Comparison of ENCODE assay signal across 10 mouse cellular contexts in genomic region chr17:31315046-31315792, GRCm38 (mm10). TPM values are rescaled to one million over a fixed set of nuclear protein-coding genes. Genes with fewer than 3 reads are reported as not detected.
A peak's percentile ranks its signal among the peaks of the same experiment; 100 is the strongest.
DNase-seq lines count a peak whose midpoint lies in the region; ATAC-seq and TF ChIP-seq lines count a peak whose summit lies in the region.
"Had no signal": no experiment of that assay in that cellular context is flagged by ENCODE, and none has a peak within 500 bp of the region (broad histone marks: within the 10 kb centered on the region; RNA-seq: fewer than 3 reads in every experiment).

No protein-coding gene starts in this region.

- no peak for TF ChIP-seq CTCF in intestine, postnatal 0 days (IDR thresholded peaks at IDR 0.05; ENCODE audit: low read depth)

- no peak overlapping the region for H3K4me2 ChIP-seq in neural tube, embryonic 11.5 days (ENCODE audit: low read depth)
- no peak overlapping the region for H3K4me2 ChIP-seq in intestine, postnatal 0 days (replicated peaks; ENCODE audit: low read depth)
- H3K4me2 ChIP-seq: neural tube, embryonic 12.5 days had no signal

- no peaks in the 10 kb centered on the region for H3K9me3 ChIP-seq in neural tube, embryonic 11.5 days (ENCODE audit: control insufficient read depth, low read length)
- H3K9me3 ChIP-seq in intestine, postnatal 0 days (ENCODE audit: control insufficient read depth), result no peaks in the 10 kb centered on the region
- H3K9me3 ChIP-seq: neural tube, embryonic 12.5 days had no signal

- intact Hi-C loops in gastrocnemius, postnatal 14 days (cut with DNase I; ENCODE audit: low total_unique reads), result no loop called here

- no peaks in the 10 kb centered on the region for H3K36me3 ChIP-seq in neural tube, embryonic 11.5 days (ENCODE audit: control insufficient read depth, insufficient read depth, low read length)
- H3K36me3 ChIP-seq in intestine, postnatal 0 days (ENCODE audit: control insufficient read depth, insufficient read depth), result peaks cover 10% of the 10 kb centered on the region; the same call in 1 of the 2 replicates

- H3K27me3 ChIP-seq in neural tube, embryonic 11.5 days (ENCODE audit: control insufficient read depth, insufficient read depth, low read length), result no peaks in the 10 kb centered on the region
- no peaks in the 10 kb centered on the region for H3K27me3 ChIP-seq in intestine, postnatal 0 days (replicated peaks; ENCODE audit: control insufficient read depth, insufficient read depth, low read length)
- H3K27me3 ChIP-seq: neural tube, embryonic 12.5 days had no signal

- H3K4me1 ChIP-seq in neural tube, embryonic 11.5 days (ENCODE audit: control insufficient read depth, insufficient read depth, low read length), result peaks cover 13% of the 10 kb centered on the region
- 0 out of 2 replicates have a peak, but pooled peaks cover 5% of the 10 kb centered on the region for H3K4me1 ChIP-seq in intestine, postnatal 0 days (replicated peaks; ENCODE audit: control insufficient read depth, insufficient read depth, low read length)

- H3K4me3 ChIP-seq in neural tube, embryonic 11.5 days (ENCODE audit: low read depth, low read length), result no peak overlapping the region
- no peak overlapping the region for H3K4me3 ChIP-seq in intestine, postnatal 0 days (ENCODE audit: low read depth, low read length)
- H3K4me3 ChIP-seq: neural tube, embryonic 12.5 days had no signal

- peak; percentile 59 for DNase-seq in adrenal gland, postnatal 14 days
- DNase-seq in adrenal gland, adult 18-20 months (ENCODE audit: low spot score in 2 of 2), result no peak
- DNase-seq in neural tube, embryonic 11.5 days (ENCODE audit: low spot score), result no peak
- DNase-seq in neural tube, embryonic 10.5 days (ENCODE audit: extremely low spot score, low spot score), result no peak
- DNase-seq in gastrocnemius, postnatal 14 days, result no peak
- no peak for DNase-seq in urinary bladder, postnatal 10 days (ENCODE audit: low spot score)
- DNase-seq in gastrocnemius, postnatal 4 days (ENCODE audit: low spot score in 2 of 2), result no peak

- 39% methylated on average over 13 of the region's 13 CpGs for WGBS in neural tube, embryonic 11.5 days
- WGBS in intestine, postnatal 0 days, result 41% methylated on average over 13 of the region's 13 CpGs

- 0 out of 2 replicates have a peak overlapping the region, but pooled peaks have one; percentile 8 for H3K27ac ChIP-seq in neural tube, embryonic 11.5 days (ENCODE audit: low read depth, low read length)
- no peak overlapping the region for H3K27ac ChIP-seq in intestine, postnatal 0 days (ENCODE audit: low read depth, low read length)
- H3K27ac ChIP-seq: kidney, postnatal 0 days; neural tube, embryonic 12.5 days had no signal

- ATAC-seq in neural tube, embryonic 11.5 days (ENCODE audit: insufficient read depth, low FRiP score, low TSS enrichment), result no peak
- no peak for ATAC-seq in intestine, postnatal 0 days

- H3K9ac ChIP-seq in neural tube, embryonic 11.5 days (ENCODE audit: low read length), result no peak overlapping the region; the same call in 1 of the 2 replicates
- H3K9ac ChIP-seq in intestine, postnatal 0 days (ENCODE audit: low read depth, low read length), result peak overlapping the region; percentile 31; the same call in 1 of the 2 replicates
- H3K9ac ChIP-seq: neural tube, embryonic 12.5 days had no signal

RNA-seq across cellular contexts. Expression of gene Slc37a1, which starts 28.6 kb away (rescaled TPM):
- 6.7 and 13.3 TPM in 2 replicates for total RNA-seq in adrenal gland, postnatal 14 days (2021)
- 10 to 100 TPM in 1 of 2 experiments, 1 to 10 TPM in 1; 8.9 to 10.4 TPM for total RNA-seq in adrenal gland, adult 18-20 months (2021)
- 11.2 and 13.9 TPM in 2 replicates for polyA plus RNA-seq in neural tube, embryonic 11.5 days (2014; fragmentation: Nextera tagmentation; extraction: Ambion mirVana)
- 16.5 and 17.1 TPM in 2 replicates for polyA plus RNA-seq in intestine, postnatal 0 days (2015; fragmentation: Nextera tagmentation; extraction: Ambion mirVana)
- 1 to 10 TPM; 2.5 to 2.7 TPM for total RNA-seq in gastrocnemius, postnatal 14 days (2021)
- total RNA-seq in gastrocnemius, postnatal 4 days (2021), result 1 to 10 TPM; 1.4 to 2.4 TPM

RNA-seq across cellular contexts. Expression of gene Rsph1, which starts 38.0 kb away (rescaled TPM):
- 6.4 and 6.7 TPM in 2 replicates for total RNA-seq in adrenal gland, postnatal 14 days (2021)
- 1 to 10 TPM; 5.7 to 7.2 TPM for total RNA-seq in adrenal gland, adult 18-20 months (2021)
- polyA plus RNA-seq in neural tube, embryonic 11.5 days (2014; fragmentation: Nextera tagmentation; extraction: Ambion mirVana), result 0.95 and 1.7 TPM in 2 replicates
- 0.54 and 0.66 TPM in 2 replicates for polyA plus RNA-seq in intestine, postnatal 0 days (2015; fragmentation: Nextera tagmentation; extraction: Ambion mirVana)
- 10 to 100 TPM; 10.0 to 12.5 TPM for total RNA-seq in gastrocnemius, postnatal 14 days (2021)
- 1 to 10 TPM; 1.8 to 2.1 TPM for total RNA-seq in gastrocnemius, postnatal 4 days (2021)
